8 mouse cellular contexts compared by ENCODE assay signal in the genomic region with DNA sequence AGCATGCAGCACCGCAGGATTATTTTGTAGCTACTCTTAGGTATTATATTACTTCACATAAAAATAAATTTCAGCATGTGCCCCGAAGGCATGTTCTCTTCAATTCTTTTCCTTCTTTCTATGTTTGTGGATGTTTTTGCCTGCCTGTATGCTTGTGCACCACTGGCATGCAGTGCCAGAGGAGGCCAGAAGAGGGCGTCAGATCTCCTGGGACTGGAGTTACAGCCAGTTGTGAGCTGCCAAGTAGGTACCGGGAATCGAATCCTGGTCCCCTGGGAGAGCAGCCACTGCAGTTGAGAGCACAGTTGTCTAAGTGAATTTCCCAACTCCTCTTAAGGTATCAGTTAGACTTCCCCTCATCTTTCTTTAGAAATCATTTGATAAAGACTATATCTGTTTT. TPM values are rescaled to one million over a fixed set of nuclear protein-coding genes. Genes with fewer than 3 reads are reported as not detected.
A peak's percentile ranks its signal among the peaks of the same experiment; 100 is the strongest.
DNase-seq lines count a peak whose midpoint lies in the region; ATAC-seq and TF ChIP-seq lines count a peak whose summit lies in the region.

No protein-coding gene starts in this region.

- peak overlapping the region; percentile 8; the same call in 1 of the 2 replicates for H3K4me3 ChIP-seq in gastrocnemius, adult 2 months
- H3K4me3 ChIP-seq in thymus, adult 2 months (ENCODE audit: control insufficient read depth, insufficient read depth, low read length), result no peak overlapping the region
- no peak overlapping the region; the same call in 1 of the 2 replicates for H3K4me3 ChIP-seq in limb, embryonic 12.5 days (replicated peaks)

- no peak overlapping the region for H3K9ac ChIP-seq in limb, embryonic 12.5 days (replicated peaks)

- peak overlapping the region; percentile 99 for H3K27ac ChIP-seq in gastrocnemius, adult 2 months
- H3K27ac ChIP-seq in thymus, adult 2 months (ENCODE audit: control insufficient read depth, insufficient read depth, low read length), result no peak overlapping the region
- peak overlapping the region; percentile 98 for H3K27ac ChIP-seq in limb, embryonic 12.5 days

- TF ChIP-seq CTCF in gastrocnemius, adult 2 months (IDR thresholded peaks at IDR 0.05), result peak; percentile 56
- peak; percentile 44; the same call in 1 of the 2 replicates for TF ChIP-seq CTCF in thymus, adult 2 months (IDR thresholded peaks at IDR 0.05; ENCODE audit: borderline replicate concordance, control insufficient read depth, extremely low read depth, insufficient read depth, low read length, poor library complexity)

- intact Hi-C loops in gastrocnemius, adult 2 months (cut with DNase I), result no loop called here

- no peaks in the 10 kb centered on the region for H3K9me3 ChIP-seq in limb, embryonic 12.5 days

- DNase-seq in gastrocnemius, adult 2 months, result no peak
- DNase-seq in gastrocnemius, postnatal 25 days, result no peak
- DNase-seq in thymus, adult 2 months, result peak; percentile 27
- no peak for DNase-seq in thymus, postnatal 0 days (ENCODE audit: low spot score)
- DNase-seq in testis, postnatal 10 days (ENCODE audit: low spot score), result peak; percentile 71
- no peak for DNase-seq in ovary, postnatal 10 days (ENCODE audit: low spot score)
- no peak for DNase-seq in frontal cortex, postnatal 14 days (ENCODE audit: low spot score in 2 of 2)

- H3K4me1 ChIP-seq in thymus, adult 2 months (replicated peaks; ENCODE audit: control insufficient read depth, insufficient read depth, low read length), result peaks cover 30% of the 10 kb centered on the region
- peaks cover 58% of the 10 kb centered on the region for H3K4me1 ChIP-seq in limb, embryonic 12.5 days (replicated peaks)

- no peak for TF ChIP-seq POLR2A in thymus, adult 2 months (IDR thresholded peaks at IDR 0.05; ENCODE audit: control insufficient read depth, extremely low read depth, insufficient read depth, low read length, poor library complexity)

- H3K4me2 ChIP-seq in limb, embryonic 12.5 days, result no peak overlapping the region

- WGBS in thymus, adult 2 months, result 93% methylated on average over 5 of the region's 5 CpGs
- 78% methylated on average over 5 of the region's 5 CpGs for WGBS in limb, embryonic 12.5 days

- no peak for ATAC-seq in limb, embryonic 12.5 days (ENCODE audit: insufficient number of reproducible peaks, insufficient read depth, low FRiP score, low TSS enrichment, low read depth)

- no peaks in the 10 kb centered on the region for H3K27me3 ChIP-seq in thymus, adult 2 months (ENCODE audit: control insufficient read depth, insufficient read depth, low read length)
- no peaks in the 10 kb centered on the region for H3K27me3 ChIP-seq in limb, embryonic 12.5 days

- H3K36me3 ChIP-seq in thymus, adult 2 months (ENCODE audit: control insufficient read depth, insufficient read depth, low read length), result no peaks in the 10 kb centered on the region
- H3K36me3 ChIP-seq in limb, embryonic 12.5 days, result peaks cover 12% of the 10 kb centered on the region

RNA-seq across cellular contexts. Expression of a gene that starts 1.6 kb away (rescaled TPM):
- 10 to 100 TPM; 52.3 to 52.8 TPM for total RNA-seq in gastrocnemius, adult 2 months (2021)
- 10 to 100 TPM; 40.7 to 45.1 TPM for total RNA-seq in gastrocnemius, postnatal 25 days (2021)
- 75.6 and 84.8 TPM in 2 replicates for polyA plus RNA-seq in thymus, adult 2 months (2012; rRNA removed)
- polyA plus RNA-seq in thymus, postnatal 0 days (2015; fragmentation: Nextera tagmentation; extraction: Ambion mirVana), result 35.9 and 37.7 TPM in 2 replicates
- polyA plus RNA-seq in limb, embryonic 12.5 days (2016; fragmentation: Nextera tagmentation; extraction: Ambion mirVana), result 52.6 and 57.5 TPM in 2 replicates

Comparison
In these comparisons a context has a peak if more than half of its experiments do, and no peak if none do; other contexts are left out.
1. DNase-seq: peak in thymus, adult 2 months (single experiment) and testis, postnatal 10 days (single experiment); none in gastrocnemius, adult 2 months (single experiment), gastrocnemius, postnatal 25 days (single experiment), thymus, postnatal 0 days (single experiment), ovary, postnatal 10 days (single experiment) and frontal cortex, postnatal 14 days (0 of 2).